Mouse (Mus musculus) retina, adult 2 months (tissue): ENCODE data around the gene Ergic1.

Experiments
- DNase-seq: peaks from one replicate; pipeline ENCODE4 v3.0.0-alpha.2; 2012; ENCODE audit warnings: low read depth, low spot score

Gene Ergic1

DNA sequence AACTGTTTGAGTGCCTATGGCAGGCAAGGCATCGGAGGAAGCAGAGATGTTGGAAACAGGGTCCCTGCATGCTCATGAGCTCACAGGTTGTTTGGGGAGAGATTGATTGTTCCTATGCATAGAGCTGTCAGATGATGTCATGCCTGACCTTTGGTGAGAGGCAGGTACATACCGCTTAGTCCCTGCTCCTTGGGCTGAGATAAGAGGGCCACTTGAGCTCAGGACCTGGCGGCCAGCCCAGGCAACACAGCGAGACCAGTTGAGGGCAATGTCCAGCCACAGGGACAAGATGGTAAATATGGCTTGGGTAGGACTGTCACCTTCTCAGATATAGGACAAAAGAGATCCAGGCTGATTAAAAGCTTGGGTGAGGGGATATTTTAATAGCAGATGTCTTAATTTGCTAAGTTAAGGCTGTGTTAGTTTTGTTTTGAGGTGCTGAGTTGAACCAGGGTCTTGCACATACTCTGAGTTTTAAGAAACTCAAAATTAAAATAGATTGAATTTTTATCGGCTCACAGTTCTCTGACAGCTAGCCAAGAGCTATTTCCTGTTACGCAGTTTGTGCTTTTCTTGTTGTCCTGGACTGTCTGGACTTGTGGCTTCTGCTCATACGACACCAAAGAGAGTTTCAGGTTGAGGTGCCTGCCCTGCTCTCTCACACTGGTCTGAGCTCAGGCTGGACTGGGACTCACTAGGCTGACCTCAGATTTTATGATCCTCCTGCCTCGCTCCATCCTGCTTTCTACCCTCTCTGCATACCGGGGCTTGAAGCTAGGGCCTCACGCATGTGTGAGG is 138.7 kb downstream of the Ergic1 start:
- no peak for DNase-seq

- DNase-seq = no peak
Measured at GRCm38 (mm10) chr17:26701565-26701964, 140.3 kb downstream of the Ergic1 start.

GRCm38 (mm10) chr17:26702621-26703020 is 141.3 kb downstream of the Ergic1 start:
- DNase-seq = no peak

DNA sequence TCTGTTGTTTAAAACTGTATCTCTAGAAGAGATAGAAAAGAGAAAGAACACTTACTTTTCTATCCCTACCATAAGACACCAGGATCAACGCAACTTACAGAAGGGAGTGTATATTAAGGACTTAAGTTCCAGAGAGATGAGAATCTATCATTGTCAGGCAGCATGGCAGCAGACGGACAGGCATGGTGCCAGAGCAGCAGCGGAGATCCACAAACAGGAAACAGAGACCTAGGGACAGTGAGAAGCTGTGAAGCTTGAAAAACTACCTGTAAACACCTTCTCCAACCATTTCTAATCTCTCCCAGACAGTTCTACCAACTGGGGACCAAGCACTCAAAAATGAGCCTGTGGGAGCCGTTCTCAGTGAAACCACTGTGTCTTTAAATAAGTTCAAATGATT is 142.4 kb downstream of the Ergic1 start:
- DNase-seq = no peak

DNA sequence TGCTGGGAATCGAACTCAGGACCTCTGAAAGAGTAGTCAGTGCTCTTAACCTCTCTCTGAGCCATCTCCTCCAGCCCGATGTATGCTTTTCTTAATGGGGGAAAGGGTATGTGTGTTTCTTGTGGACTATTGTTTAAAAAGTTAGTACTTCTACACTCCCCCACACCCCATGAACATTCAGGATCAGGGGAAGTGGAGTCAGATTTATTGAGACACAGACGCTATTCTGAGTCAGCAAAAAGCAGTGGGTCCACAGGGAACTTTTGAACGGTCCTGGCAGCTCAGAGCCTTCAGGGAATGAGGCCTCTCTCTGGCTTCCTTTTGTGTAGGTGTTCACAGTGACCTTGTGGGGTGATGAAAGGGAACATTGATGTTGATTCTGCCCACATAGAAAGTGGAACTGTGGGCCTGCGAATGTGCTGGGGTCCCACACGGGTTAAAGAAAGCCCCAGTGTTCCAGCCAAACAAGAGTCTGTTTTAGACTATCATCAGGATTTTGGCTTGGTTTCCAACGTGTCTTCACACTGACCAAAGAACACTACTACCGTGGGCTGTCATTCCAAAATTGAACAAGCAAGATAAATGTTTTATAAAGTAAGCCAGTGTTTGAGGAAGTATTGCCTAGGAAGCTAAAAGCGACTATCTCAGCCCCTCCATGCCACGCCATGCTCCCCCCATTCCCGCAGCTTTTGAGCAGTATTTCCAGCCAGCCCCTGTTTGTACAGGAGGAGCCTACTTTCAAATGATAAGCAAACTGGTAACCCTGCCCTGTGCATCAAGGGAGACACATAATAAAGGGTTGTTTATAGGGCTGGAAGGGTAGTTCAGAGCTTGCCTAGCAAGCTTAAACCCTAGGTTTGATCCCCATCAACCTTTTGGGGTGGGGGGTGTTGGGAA is 144.4 kb downstream of the Ergic1 start:
- DNase-seq = no peak
